Mouse (Mus musculus): ENCODE measurements around the gene C1qb. TPM values are rescaled to one million over a fixed set of nuclear protein-coding genes. Genes with fewer than 3 reads are reported as not detected.

C1qb gene
- polyA plus RNA-seq, 1 experiment from 2014 or later, result 71.1 TPM

DNA sequence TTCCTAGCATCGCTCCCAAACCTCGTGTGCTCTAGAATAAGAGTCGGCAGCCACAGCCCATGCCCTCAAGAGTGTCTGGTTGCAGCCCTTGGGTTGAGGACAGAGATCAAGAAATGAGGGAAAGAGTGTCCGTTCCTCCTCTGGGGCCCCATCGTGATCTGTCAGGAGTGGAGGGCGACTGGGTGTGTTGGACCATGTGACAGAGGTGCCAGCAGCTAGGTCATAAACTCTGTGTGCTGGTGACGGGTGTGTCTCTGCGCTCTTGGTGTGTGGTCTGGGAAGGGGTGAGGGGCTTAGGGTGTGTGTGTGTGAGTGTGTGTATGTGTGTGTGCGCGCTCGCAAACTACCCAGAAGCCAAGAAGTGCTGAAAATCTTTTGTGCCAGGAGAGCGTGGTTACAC lies 33.0 kb downstream of the C1qb start:
- no peak for ATAC-seq (ENCODE audit: insufficient number of reproducible peaks, insufficient read depth, low FRiP score, low read depth)
- WGBS, result 67% methylated on average over 12 of the region's 12 CpGs
- no peak overlapping the region for H3K27ac ChIP-seq (ENCODE audit: low read length)
- H3K4me3 ChIP-seq (ENCODE audit: low read depth, low read length), result no peak overlapping the region
- H3K9me3 ChIP-seq (ENCODE audit: control insufficient read depth, low read depth, low read length), result no peaks in the 10 kb centered on the region
- H3K27me3 ChIP-seq (ENCODE audit: control insufficient read depth, insufficient read depth, low read length), result no peaks in the 10 kb centered on the region
- no peaks in the 10 kb centered on the region for H3K4me1 ChIP-seq (ENCODE audit: control insufficient read depth, insufficient read depth, low read length)
- H3K9ac ChIP-seq (replicated peaks; ENCODE audit: low read depth, low read length), result no peak overlapping the region
- no peak overlapping the region for H3K4me2 ChIP-seq (replicated peaks; ENCODE audit: low read depth, low read length)
- no peaks in the 10 kb centered on the region for H3K36me3 ChIP-seq (ENCODE audit: control insufficient read depth, insufficient read depth, low read length)

DNA sequence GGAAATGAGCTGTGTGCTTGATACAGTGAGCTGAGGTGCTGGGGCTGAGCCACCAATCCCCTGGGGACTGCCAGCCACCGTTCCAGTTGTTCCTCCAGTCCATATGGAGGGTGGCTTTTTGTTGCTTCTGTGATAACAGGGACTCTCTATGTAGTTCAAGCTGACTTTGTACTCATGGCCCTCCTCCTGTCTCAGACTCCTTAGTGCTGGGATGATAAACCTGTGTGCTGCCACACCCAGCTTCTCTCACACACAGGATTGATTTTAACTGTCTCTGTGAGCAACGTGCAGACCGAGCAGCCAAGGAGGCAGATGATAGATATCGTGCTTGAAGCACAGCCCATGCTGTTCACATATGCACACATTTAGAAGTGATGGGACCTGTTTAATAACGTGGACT lies 33.9 kb downstream of the C1qb start:
- Histone ChIP-seq H3K4me3 (ENCODE audit: low read depth, low read length) (no peak overlapping the region), H3K9me3 (ENCODE audit: control insufficient read depth, low read depth, low read length) (no peaks in the 10 kb centered on the region), H3K27me3 (ENCODE audit: control insufficient read depth, insufficient read depth, low read length) (no peaks in the 10 kb centered on the region), H3K27ac (ENCODE audit: low read length) (no peak overlapping the region), H3K4me2 (replicated peaks; ENCODE audit: low read depth, low read length) (no peak overlapping the region), H3K36me3 (ENCODE audit: control insufficient read depth, insufficient read depth, low read length) (no peaks in the 10 kb centered on the region), H3K4me1 (ENCODE audit: control insufficient read depth, insufficient read depth, low read length) (no peaks in the 10 kb centered on the region), H3K9ac (replicated peaks; ENCODE audit: low read depth, low read length) (no peak overlapping the region)
- ATAC-seq (ENCODE audit: insufficient number of reproducible peaks, insufficient read depth, low FRiP score, low read depth), result no peak
- 41% methylated on average over 5 of the region's 5 CpGs for WGBS

DNA sequence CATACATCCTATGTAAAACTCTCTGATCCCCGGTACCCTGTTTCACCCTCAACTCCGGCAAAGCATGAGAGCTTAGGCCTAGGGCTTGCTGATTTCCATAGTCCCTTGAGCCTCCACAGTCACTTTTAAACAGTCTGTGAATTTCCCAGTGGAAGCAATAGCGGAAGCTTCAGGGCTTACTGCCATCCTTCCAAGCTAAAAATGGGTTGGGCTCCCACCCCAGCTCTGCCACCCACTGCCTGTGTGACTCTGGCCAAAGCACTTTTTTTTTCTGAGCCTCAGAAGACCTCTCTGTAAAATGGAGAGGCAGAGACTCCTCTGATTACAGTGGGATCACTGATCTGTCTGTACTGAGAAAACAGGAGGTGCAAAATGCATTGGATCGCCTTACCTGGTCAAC lies 37.4 kb downstream of the C1qb start:
- ATAC-seq (ENCODE audit: insufficient number of reproducible peaks, insufficient read depth, low FRiP score, low read depth), result no peak
- Histone ChIP-seq H3K4me2 (replicated peaks; ENCODE audit: low read depth, low read length) (no peak overlapping the region), H3K9ac (replicated peaks; ENCODE audit: low read depth, low read length) (no peak overlapping the region), H3K4me1 (ENCODE audit: control insufficient read depth, insufficient read depth, low read length) (no peaks in the 10 kb centered on the region), H3K27me3 (ENCODE audit: control insufficient read depth, insufficient read depth, low read length) (no peaks in the 10 kb centered on the region), H3K9me3 (ENCODE audit: control insufficient read depth, low read depth, low read length) (no peaks in the 10 kb centered on the region), H3K36me3 (ENCODE audit: control insufficient read depth, insufficient read depth, low read length) (no peaks in the 10 kb centered on the region), H3K4me3 (ENCODE audit: low read depth, low read length) (no peak overlapping the region), H3K27ac (ENCODE audit: low read length) (no peak overlapping the region)
- WGBS, result 67% methylated on average over 4 of the region's 4 CpGs

DNA sequence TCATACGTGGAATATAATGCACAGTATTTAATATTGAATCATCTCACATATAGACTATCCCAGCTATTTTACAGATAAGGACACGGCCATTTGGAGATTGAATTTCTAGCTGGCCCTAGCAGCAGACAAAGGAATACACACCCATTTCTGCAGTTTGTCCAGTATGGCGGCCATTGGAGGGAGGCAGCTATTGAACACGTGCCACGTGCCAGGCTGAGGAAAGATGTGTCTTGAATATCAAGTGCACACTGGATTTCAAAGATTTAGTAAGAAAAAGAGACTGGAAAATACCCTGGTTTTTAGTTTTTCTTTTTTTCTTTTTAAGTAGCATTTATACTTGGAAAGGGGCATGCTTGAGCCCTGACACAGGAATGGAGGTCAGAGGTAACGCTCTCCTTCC lies 38.8 kb downstream of the C1qb start:
- Histone ChIP-seq H3K9ac (replicated peaks; ENCODE audit: low read depth, low read length) (no peak overlapping the region), H3K9me3 (ENCODE audit: control insufficient read depth, low read depth, low read length) (no peaks in the 10 kb centered on the region), H3K4me1 (ENCODE audit: control insufficient read depth, insufficient read depth, low read length) (no peaks in the 10 kb centered on the region), H3K4me2 (replicated peaks; ENCODE audit: low read depth, low read length) (no peak overlapping the region), H3K27ac (ENCODE audit: low read length) (no peak overlapping the region), H3K4me3 (ENCODE audit: low read depth, low read length) (no peak overlapping the region), H3K27me3 (ENCODE audit: control insufficient read depth, insufficient read depth, low read length) (no peaks in the 10 kb centered on the region), H3K36me3 (ENCODE audit: control insufficient read depth, insufficient read depth, low read length) (no peaks in the 10 kb centered on the region)
- 76% methylated on average over 6 of the region's 6 CpGs for WGBS
- no peak for ATAC-seq (ENCODE audit: insufficient number of reproducible peaks, insufficient read depth, low FRiP score, low read depth)

DNA sequence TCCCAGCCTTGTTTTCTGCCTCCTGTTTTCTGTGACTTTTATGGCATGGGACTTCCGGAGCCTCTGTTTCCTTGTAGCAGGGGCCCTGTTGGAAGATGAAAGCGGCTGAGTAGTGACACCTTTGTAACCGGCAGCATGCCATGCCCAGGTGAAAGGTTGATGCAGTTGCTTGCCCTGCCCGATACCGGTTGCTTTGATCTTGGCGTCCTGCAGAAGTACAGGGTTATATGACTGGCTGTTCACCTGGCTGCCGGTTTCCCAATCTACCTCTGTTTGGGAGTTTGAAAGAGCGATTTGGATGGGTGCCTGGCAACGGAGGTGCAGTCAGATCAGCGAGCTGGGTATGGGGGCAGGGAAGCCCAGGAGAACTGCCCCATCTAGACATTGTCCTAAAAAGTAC lies 43.2 kb downstream of the C1qb start:
- WGBS, result 65% methylated on average over 10 of the region's 10 CpGs
- Histone ChIP-seq H3K27me3 (ENCODE audit: control insufficient read depth, insufficient read depth, low read length) (no peaks in the 10 kb centered on the region), H3K4me2 (replicated peaks; ENCODE audit: low read depth, low read length) (no peak overlapping the region), H3K27ac (ENCODE audit: low read length) (no peak overlapping the region), H3K4me3 (ENCODE audit: low read depth, low read length) (no peak overlapping the region), H3K36me3 (ENCODE audit: control insufficient read depth, insufficient read depth, low read length) (no peaks in the 10 kb centered on the region), H3K9ac (replicated peaks; ENCODE audit: low read depth, low read length) (no peak overlapping the region), H3K4me1 (ENCODE audit: control insufficient read depth, insufficient read depth, low read length) (peaks cover 6% of the 10 kb centered on the region; the same call in 1 of the 2 replicates), H3K9me3 (ENCODE audit: control insufficient read depth, low read depth, low read length) (no peaks in the 10 kb centered on the region)
- ATAC-seq (ENCODE audit: insufficient number of reproducible peaks, insufficient read depth, low FRiP score, low read depth), result no peak

DNA sequence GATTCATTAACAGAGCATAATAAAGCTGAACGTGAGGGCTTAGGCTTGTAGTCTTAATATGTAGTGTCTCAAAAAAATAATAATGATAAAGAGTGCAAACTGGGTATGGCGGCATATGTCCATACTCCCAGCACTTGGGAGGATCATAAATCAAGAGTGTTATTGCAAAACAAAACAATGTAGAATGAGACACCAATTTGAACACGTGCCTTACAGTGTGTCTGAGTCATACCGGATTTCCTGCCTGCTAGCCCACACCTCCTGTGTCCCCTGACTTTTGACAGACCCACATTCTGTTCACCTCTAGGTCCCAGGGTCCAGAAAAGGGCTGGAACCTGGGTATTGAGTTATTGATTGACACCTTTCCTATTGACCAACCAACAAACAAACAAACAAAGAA lies 44.0 kb downstream of the C1qb start:
- Histone ChIP-seq H3K27me3 (ENCODE audit: control insufficient read depth, insufficient read depth, low read length) (no peaks in the 10 kb centered on the region), H3K27ac (ENCODE audit: low read length) (no peak overlapping the region), H3K4me3 (ENCODE audit: low read depth, low read length) (no peak overlapping the region), H3K36me3 (ENCODE audit: control insufficient read depth, insufficient read depth, low read length) (no peaks in the 10 kb centered on the region), H3K9ac (replicated peaks; ENCODE audit: low read depth, low read length) (no peak overlapping the region), H3K4me1 (ENCODE audit: control insufficient read depth, insufficient read depth, low read length) (peaks cover 8% of the 10 kb centered on the region; the same call in 1 of the 2 replicates), H3K9me3 (ENCODE audit: control insufficient read depth, low read depth, low read length) (no peaks in the 10 kb centered on the region), H3K4me2 (replicated peaks; ENCODE audit: low read depth, low read length) (no peak overlapping the region)
- WGBS, result 65% methylated on average over 4 of the region's 4 CpGs
- ATAC-seq (ENCODE audit: insufficient number of reproducible peaks, insufficient read depth, low FRiP score, low read depth), result no peak

DNA sequence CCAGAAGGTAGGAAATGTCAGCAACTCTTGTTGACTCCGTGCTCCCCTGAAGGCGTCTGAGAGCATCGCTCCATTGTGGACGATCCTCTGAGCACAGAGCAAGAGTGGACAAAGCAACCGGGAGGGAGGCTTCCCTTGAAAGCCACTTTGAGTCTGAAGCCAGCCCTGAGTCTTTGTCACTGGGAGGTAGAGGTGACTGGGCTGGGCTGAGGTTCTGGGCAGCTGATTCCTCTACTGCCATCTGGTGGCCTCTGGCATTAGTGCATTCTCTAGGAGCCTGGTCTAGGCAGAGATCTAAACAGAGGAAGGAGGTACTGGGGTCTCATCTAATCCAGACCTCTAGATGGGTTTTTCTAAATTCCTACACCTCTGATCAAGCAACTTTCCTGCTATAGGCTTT lies 44.9 kb downstream of the C1qb start:
- no peak; the same call in 1 of the 2 replicates for ATAC-seq (ENCODE audit: insufficient number of reproducible peaks, insufficient read depth, low FRiP score, low read depth)
- Histone ChIP-seq H3K9ac (replicated peaks; ENCODE audit: low read depth, low read length) (no peak overlapping the region), H3K27ac (ENCODE audit: low read length) (no peak overlapping the region), H3K4me3 (ENCODE audit: low read depth, low read length) (no peak overlapping the region), H3K27me3 (ENCODE audit: control insufficient read depth, insufficient read depth, low read length) (no peaks in the 10 kb centered on the region), H3K4me1 (ENCODE audit: control insufficient read depth, insufficient read depth, low read length) (peaks cover 14% of the 10 kb centered on the region; the same call in 1 of the 2 replicates), H3K36me3 (ENCODE audit: control insufficient read depth, insufficient read depth, low read length) (no peaks in the 10 kb centered on the region), H3K9me3 (ENCODE audit: control insufficient read depth, low read depth, low read length) (no peaks in the 10 kb centered on the region), H3K4me2 (replicated peaks; ENCODE audit: low read depth, low read length) (no peak overlapping the region)
- 13% methylated on average over 5 of the region's 5 CpGs for WGBS

DNA sequence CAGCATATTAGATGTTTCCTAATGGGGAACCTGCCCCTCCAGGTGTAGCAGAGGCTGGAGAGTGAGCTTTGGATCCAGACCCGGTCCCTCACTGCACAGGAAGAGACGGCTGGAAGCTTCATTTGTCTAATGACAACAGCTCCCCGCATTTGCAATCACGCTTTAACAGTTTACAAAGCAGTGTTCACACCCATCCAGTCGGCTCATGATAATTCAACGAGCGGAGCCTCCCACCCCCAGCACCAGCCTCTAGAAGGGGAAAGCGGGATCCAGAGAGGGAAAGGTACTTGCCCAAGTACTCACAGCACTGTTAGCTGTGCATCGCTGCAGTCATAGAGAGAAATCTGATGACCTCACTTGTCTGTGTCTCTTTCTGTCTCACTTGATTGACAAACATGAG lies 47.5 kb downstream of the C1qb start:
- H3K4me1 ChIP-seq (ENCODE audit: control insufficient read depth, insufficient read depth, low read length), result peaks cover 25% of the 10 kb centered on the region
- H3K9me3 ChIP-seq (ENCODE audit: control insufficient read depth, low read depth, low read length), result no peaks in the 10 kb centered on the region
- no peak overlapping the region for H3K9ac ChIP-seq (replicated peaks; ENCODE audit: low read depth, low read length)
- 45% methylated on average over 9 of the region's 9 CpGs for WGBS
- no peaks in the 10 kb centered on the region for H3K27me3 ChIP-seq (ENCODE audit: control insufficient read depth, insufficient read depth, low read length)
- no peak for ATAC-seq (ENCODE audit: insufficient number of reproducible peaks, insufficient read depth, low FRiP score, low read depth)
- H3K4me2 ChIP-seq (replicated peaks; ENCODE audit: low read depth, low read length), result no peak overlapping the region
- H3K27ac ChIP-seq (ENCODE audit: low read length), result no peak overlapping the region
- no peak overlapping the region for H3K4me3 ChIP-seq (ENCODE audit: low read depth, low read length)
- no peaks in the 10 kb centered on the region for H3K36me3 ChIP-seq (ENCODE audit: control insufficient read depth, insufficient read depth, low read length)

DNA sequence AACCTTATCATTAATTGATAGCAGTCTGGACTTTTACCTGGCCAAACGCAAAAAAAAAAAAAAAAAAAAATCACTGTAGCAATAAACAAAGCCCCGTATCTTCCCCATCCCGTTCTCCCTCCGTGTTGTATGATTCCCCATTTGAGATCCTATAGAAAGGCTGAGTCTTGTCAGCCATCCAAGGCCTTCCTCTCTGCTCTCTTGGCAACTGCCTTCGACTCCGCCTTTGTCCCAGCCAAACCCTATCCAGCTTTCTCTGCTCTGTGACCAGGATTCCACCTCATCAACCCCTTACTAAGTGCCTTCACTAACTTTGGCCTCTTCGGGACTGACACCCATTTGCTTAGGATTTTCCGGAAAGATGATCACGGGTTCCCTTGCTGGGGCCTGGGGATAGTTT lies 48.0 kb downstream of the C1qb start:
- WGBS, result 71% methylated on average over 9 of the region's 9 CpGs
- no peak overlapping the region for H3K4me2 ChIP-seq (replicated peaks; ENCODE audit: low read depth, low read length)
- H3K9ac ChIP-seq (replicated peaks; ENCODE audit: low read depth, low read length), result no peak overlapping the region
- no peaks in the 10 kb centered on the region for H3K27me3 ChIP-seq (ENCODE audit: control insufficient read depth, insufficient read depth, low read length)
- no peak overlapping the region for H3K27ac ChIP-seq (ENCODE audit: low read length)
- no peak for ATAC-seq (ENCODE audit: insufficient number of reproducible peaks, insufficient read depth, low FRiP score, low read depth)
- peaks cover 29% of the 10 kb centered on the region for H3K4me1 ChIP-seq (ENCODE audit: control insufficient read depth, insufficient read depth, low read length)
- no peaks in the 10 kb centered on the region for H3K36me3 ChIP-seq (ENCODE audit: control insufficient read depth, insufficient read depth, low read length)
- no peak overlapping the region for H3K4me3 ChIP-seq (ENCODE audit: low read depth, low read length)
- no peaks in the 10 kb centered on the region for H3K9me3 ChIP-seq (ENCODE audit: control insufficient read depth, low read depth, low read length)

All from stomach, embryonic 14.5 days (tissue).